Mouse (Mus musculus): Measurements from ENCODE around the gene Actl11. TPM values are rescaled to one million over a fixed set of nuclear protein-coding genes. Genes with fewer than 3 reads are reported as not detected.

The Actl11 gene
- polyA plus RNA-seq, 1 experiment from 2014 or later = not detected

- Histone ChIP-seq H3K27me3 (ENCODE audit: insufficient read depth, low read length) (no peaks in the 10 kb centered on the region), H3K27ac (ENCODE audit: low read depth) (no peak overlapping the region), H3K4me2 (no peak overlapping the region), H3K36me3 (ENCODE audit: insufficient read depth) (no peaks in the 10 kb centered on the region), H3K4me1 (ENCODE audit: insufficient read depth) (peaks cover 6% of the 10 kb centered on the region; the same call in 1 of the 2 replicates), H3K4me3 (ENCODE audit: low read depth, low read length) (no peak overlapping the region), H3K9me3 (ENCODE audit: low read depth, low read length) (no peaks in the 10 kb centered on the region), H3K9ac (no peak overlapping the region)
- 84% methylated on average over 13 of the region's 13 CpGs for WGBS
- DNase-seq = no peak
- no peak for ATAC-seq (ENCODE audit: insufficient read depth)
- no peak for TF ChIP-seq CTCF (IDR thresholded peaks at IDR 0.05; ENCODE audit: low read depth)
Measured at GRCm38 (mm10) chr9:107949184-107949921, 21.1 kb downstream of the Actl11 start.

GRCm38 (mm10) chr9:107949922-107950235 is 21.6 kb downstream of the Actl11 start, which contains the start of gene Traip:
Traip (plus strand) TSS chr9:107950136.
- WGBS = 85% methylated on average over 10 of the region's 10 CpGs
- DNase-seq (no peak), ATAC-seq (ENCODE audit: insufficient read depth) (no peak)
- Histone ChIP-seq H3K4me1 (ENCODE audit: insufficient read depth) (peaks cover 6% of the 10 kb centered on the region; the same call in 1 of the 2 replicates), H3K4me3 (ENCODE audit: low read depth, low read length) (peak within 1 kb of the TSS; percentile 72), H3K9me3 (ENCODE audit: low read depth, low read length) (no peaks in the 10 kb centered on the region), H3K27ac (ENCODE audit: low read depth) (peak within 1 kb of the TSS; percentile 47), H3K4me2 (peak within 1 kb of the TSS; percentile 64), H3K27me3 (ENCODE audit: insufficient read depth, low read length) (no peaks in the 10 kb centered on the region), H3K9ac (peak within 1 kb of the TSS; percentile 43), H3K36me3 (ENCODE audit: insufficient read depth) (no peaks in the 10 kb centered on the region)
- TF ChIP-seq CTCF (IDR thresholded peaks at IDR 0.05; ENCODE audit: low read depth) = no peak

GRCm38 (mm10) chr9:107950460-107951355 is 22.4 kb downstream of the Actl11 start:
- H3K9me3 ChIP-seq (ENCODE audit: low read depth, low read length) = no peaks in the 10 kb centered on the region
- peak overlapping the region; percentile 43 for H3K9ac ChIP-seq
- H3K4me3 ChIP-seq (ENCODE audit: low read depth, low read length) = peak overlapping the region; percentile 72
- ATAC-seq (ENCODE audit: insufficient read depth) (peak; percentile 93), DNase-seq (peak; percentile 96)
- no peak for TF ChIP-seq CTCF (IDR thresholded peaks at IDR 0.05; ENCODE audit: low read depth)
- H3K27me3 ChIP-seq (ENCODE audit: insufficient read depth, low read length) = no peaks in the 10 kb centered on the region
- H3K4me2 ChIP-seq = peak overlapping the region; percentile 64
- H3K36me3 ChIP-seq (ENCODE audit: insufficient read depth) = no peaks in the 10 kb centered on the region
- WGBS = 16% methylated on average over 45 of the region's 45 CpGs
- H3K27ac ChIP-seq (ENCODE audit: low read depth) = peak overlapping the region; percentile 47
- peaks cover 6% of the 10 kb centered on the region; the same call in 1 of the 2 replicates for H3K4me1 ChIP-seq (ENCODE audit: insufficient read depth)

DNA sequence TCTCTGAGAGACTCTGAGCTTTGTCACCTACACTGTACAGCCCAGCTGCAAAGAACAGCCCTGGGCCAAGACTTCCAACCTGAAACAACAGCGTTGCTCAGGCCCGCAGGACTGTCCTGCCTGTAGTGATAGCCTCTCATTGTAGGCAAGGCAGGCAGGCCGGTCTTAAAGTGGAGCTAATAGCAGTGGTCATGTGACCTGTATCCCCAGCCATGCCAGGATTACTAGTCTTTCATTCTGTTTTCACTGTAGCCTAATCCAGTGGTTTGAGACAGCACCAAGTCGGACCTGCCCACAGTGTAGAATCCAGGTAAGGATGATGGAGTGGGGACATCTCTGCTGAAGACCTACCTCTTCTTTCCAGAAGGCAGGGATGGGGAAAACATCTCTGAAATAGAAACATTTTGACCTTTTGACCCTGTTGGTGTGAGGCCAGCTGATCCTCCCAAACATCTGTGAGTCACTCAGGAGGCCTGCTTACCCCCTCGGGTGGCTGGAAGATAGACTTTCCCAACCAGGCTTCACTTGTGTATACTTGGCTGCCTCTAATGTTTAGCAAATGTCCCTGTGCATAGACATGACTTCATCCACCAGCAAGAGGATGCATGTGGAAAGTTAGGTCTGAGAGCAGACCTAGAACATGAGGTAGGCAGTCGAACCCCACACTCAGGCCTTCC is 27.5 kb downstream of the Actl11 start:
- peak; percentile 50 for DNase-seq
- no peak for ATAC-seq (ENCODE audit: insufficient read depth)
- Histone ChIP-seq H3K4me2 (no peak overlapping the region), H3K4me1 (ENCODE audit: insufficient read depth) (peaks cover 6% of the 10 kb centered on the region; the same call in 1 of the 2 replicates), H3K36me3 (ENCODE audit: insufficient read depth) (peaks cover 34% of the 10 kb centered on the region), H3K27me3 (ENCODE audit: insufficient read depth, low read length) (no peaks in the 10 kb centered on the region), H3K27ac (ENCODE audit: low read depth) (no peak overlapping the region), H3K9ac (no peak overlapping the region), H3K4me3 (ENCODE audit: low read depth, low read length) (no peak overlapping the region), H3K9me3 (ENCODE audit: low read depth, low read length) (no peaks in the 10 kb centered on the region)
- 73% methylated on average over 6 of the region's 6 CpGs for WGBS
- TF ChIP-seq CTCF (IDR thresholded peaks at IDR 0.05; ENCODE audit: low read depth) = no peak

DNA sequence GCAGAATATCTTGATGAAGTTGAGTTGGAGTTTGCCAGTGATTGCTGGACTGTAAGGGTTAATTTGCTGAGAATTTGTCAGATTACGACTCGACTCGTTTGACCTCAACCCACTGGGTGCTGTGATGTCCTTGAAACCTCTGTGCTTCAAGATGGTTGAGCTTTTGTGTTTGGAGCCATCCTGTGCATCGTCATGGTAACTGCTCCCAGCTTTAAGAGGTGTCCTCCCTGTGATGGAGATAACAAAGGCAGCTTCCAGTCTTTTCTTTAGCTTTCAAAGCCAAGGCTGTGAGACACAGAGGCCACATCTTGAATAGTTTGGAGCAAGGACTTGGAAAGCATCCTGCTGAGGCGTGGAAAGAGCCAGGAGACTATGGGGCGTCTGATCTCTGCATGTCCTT is 28.9 kb downstream of the Actl11 start:
- Histone ChIP-seq H3K4me2 (no peak overlapping the region), H3K36me3 (ENCODE audit: insufficient read depth) (peaks cover 48% of the 10 kb centered on the region), H3K9ac (no peak overlapping the region), H3K9me3 (ENCODE audit: low read depth, low read length) (no peaks in the 10 kb centered on the region), H3K27ac (ENCODE audit: low read depth) (no peak overlapping the region), H3K27me3 (ENCODE audit: insufficient read depth, low read length) (no peaks in the 10 kb centered on the region), H3K4me3 (ENCODE audit: low read depth, low read length) (no peak overlapping the region), H3K4me1 (ENCODE audit: insufficient read depth) (no peaks in the 10 kb centered on the region; the same call in 1 of the 2 replicates)
- no peak for TF ChIP-seq CTCF (IDR thresholded peaks at IDR 0.05; ENCODE audit: low read depth)
- no peak for ATAC-seq (ENCODE audit: insufficient read depth)
- no peak for DNase-seq
- 51% methylated on average over 6 of the region's 6 CpGs for WGBS

GRCm38 (mm10) chr9:107959896-107960295 is 31.6 kb downstream of the Actl11 start:
- no peak overlapping the region for H3K27ac ChIP-seq (ENCODE audit: low read depth)
- ATAC-seq (ENCODE audit: insufficient read depth) (no peak), DNase-seq (peak; percentile 26)
- no peak overlapping the region for H3K4me2 ChIP-seq
- H3K4me3 ChIP-seq (ENCODE audit: low read depth, low read length) = no peak overlapping the region
- peaks cover 70% of the 10 kb centered on the region for H3K36me3 ChIP-seq (ENCODE audit: insufficient read depth)
- no peaks in the 10 kb centered on the region for H3K9me3 ChIP-seq (ENCODE audit: low read depth, low read length)
- no peak for TF ChIP-seq CTCF (IDR thresholded peaks at IDR 0.05; ENCODE audit: low read depth)
- no peak overlapping the region for H3K9ac ChIP-seq
- no peaks in the 10 kb centered on the region for H3K27me3 ChIP-seq (ENCODE audit: insufficient read depth, low read length)
- 56% methylated on average over 6 of the region's 6 CpGs for WGBS
- no peaks in the 10 kb centered on the region for H3K4me1 ChIP-seq (ENCODE audit: insufficient read depth)
